Mouse (Mus musculus) hindbrain, embryonic 13.5 days (tissue): ENCODE measurements around the gene Gpld1. TPM values are rescaled to one million over a fixed set of nuclear protein-coding genes. Genes with fewer than 3 reads are reported as not detected.
"Not testable (repeated sequence)": the region's sequence is repeated elsewhere in the genome, so short reads cannot be mapped to it uniquely, and the experiment has no call there.

Experiments
- ATAC-seq: fragments of 200-750 bp; cut with Nextera tagmentation; 2 replicates; pipeline ENCODE4 v1.8.0; 2017; ENCODE audit warnings: moderate TSS enrichment; ENCODE audit not compliant: low FRiP score
- H3K27ac ChIP-seq: fragments of 300-500 bp; sonication (generic); 2 replicates; pipeline ENCODE4 v1.5.1; 2015; ENCODE audit warnings: inconsistent platforms, mild to moderate bottlenecking, moderate library complexity
- H3K27me3 ChIP-seq: fragments of 300-500 bp; sonication (generic); 2 replicates; pipeline ENCODE4 v1.6.1; 2015; ENCODE audit warnings: mild to moderate bottlenecking, inconsistent platforms
- H3K36me3 ChIP-seq: fragments of 300-500 bp; sonication (generic); 2 replicates; pipeline ENCODE4 v1.6.1; 2015; ENCODE audit warnings: mild to moderate bottlenecking, inconsistent platforms
- H3K4me1 ChIP-seq: fragments of 300-500 bp; sonication (generic); replicated peaks from 2 replicates; pipeline ENCODE4 v1.6.1; 2015; ENCODE audit warnings: inconsistent platforms
- H3K4me2 ChIP-seq: fragments of 300-500 bp; sonication (generic); 2 replicates; pipeline ENCODE4 v1.6.1; 2015; ENCODE audit warnings: inconsistent platforms, mild to moderate bottlenecking, moderate library complexity
- H3K4me3 ChIP-seq: fragments of 300-500 bp; sonication (generic); 2 replicates; pipeline ENCODE4 v1.5.1; 2015; ENCODE audit warnings: mild to moderate bottlenecking, inconsistent platforms
- H3K9ac ChIP-seq: fragments of 300-500 bp; sonication (generic); 2 replicates; pipeline ENCODE4 v1.6.1; 2015; ENCODE audit warnings: mild to moderate bottlenecking, inconsistent platforms
- H3K9me3 ChIP-seq: fragments of 300-500 bp; sonication (generic); 2 replicates; pipeline ENCODE4 v1.6.1; 2016; ENCODE audit warnings: inconsistent platforms
- WGBS: fragments of 180-500 bp; shearing (Covaris S2); methylation state at CpG from one replicate; pipeline ENCODE4 v1.1.7; 2015; 5-methylcytosine and 5-hydroxymethylcytosine counted together
- polyA plus RNA-seq: library from polyadenylated mRNA; unstranded; fragments of >200 nt; fragmentation: Nextera tagmentation; extraction: Ambion mirVana; gene quantifications from 2 replicates; pipeline ENCODE4 v1.2.1, GENCODE M21; 2015

The Gpld1 gene
- polyA plus RNA-seq, 1 experiment from 2014 or later: 1.3 TPM

- 65% methylated on average over 11 of the region's 11 CpGs for WGBS
- ATAC-seq: no peak
- no peak overlapping the region for H3K4me2 ChIP-seq
- H3K9ac ChIP-seq: no peak overlapping the region
- H3K27ac ChIP-seq: no peak overlapping the region
- no peaks in the 10 kb centered on the region for H3K9me3 ChIP-seq
- no peak overlapping the region for H3K4me3 ChIP-seq
- no peaks in the 10 kb centered on the region; the same call in 1 of the 2 replicates for H3K27me3 ChIP-seq
- no peaks in the 10 kb centered on the region for H3K36me3 ChIP-seq
- no peaks in the 10 kb centered on the region for H3K4me1 ChIP-seq
These were observed 12.1 kb downstream of the Gpld1 start for GRCm38 (mm10) chr13:24955091-24955490.

- 20% methylated on average over 10 of the region's 10 CpGs for WGBS
- no peak overlapping the region for H3K4me2 ChIP-seq
- H3K27me3 ChIP-seq: no peaks in the 10 kb centered on the region; the same call in 1 of the 2 replicates
- H3K36me3 ChIP-seq: no peaks in the 10 kb centered on the region
- H3K9me3 ChIP-seq: no peaks in the 10 kb centered on the region
- no peak overlapping the region for H3K4me3 ChIP-seq
- no peak for ATAC-seq
- H3K27ac ChIP-seq: no peak overlapping the region
- no peaks in the 10 kb centered on the region for H3K4me1 ChIP-seq
- H3K9ac ChIP-seq: no peak overlapping the region
These were observed 12.5 kb downstream of the Gpld1 start for GRCm38 (mm10) chr13:24955500-24955899.

- Histone ChIP-seq H3K27me3 (no peaks in the 10 kb centered on the region), H3K4me1 (no peaks in the 10 kb centered on the region), H3K27ac (no peak overlapping the region), H3K9me3 (no peaks in the 10 kb centered on the region), H3K9ac (no peak overlapping the region), H3K4me3 (no peak overlapping the region), H3K36me3 (no peaks in the 10 kb centered on the region), H3K4me2 (no peak overlapping the region)
- no peak for ATAC-seq
- WGBS: 94% methylated on average over 11 of the region's 11 CpGs
These were observed 15.7 kb downstream of the Gpld1 start for GRCm38 (mm10) chr13:24958671-24959070.

- Histone ChIP-seq H3K27ac (no peak overlapping the region), H3K36me3 (no peaks in the 10 kb centered on the region), H3K4me1 (peaks cover under 1% of the 10 kb centered on the region; the same call in 1 of the 2 replicates), H3K27me3 (no peaks in the 10 kb centered on the region), H3K4me2 (no peak overlapping the region), H3K9me3 (no peaks in the 10 kb centered on the region), H3K4me3 (no peak overlapping the region), H3K9ac (no peak overlapping the region)
- 82% methylated on average over 3 of the region's 3 CpGs for WGBS
- ATAC-seq: no peak
These were observed 17.1 kb downstream of the Gpld1 start for GRCm38 (mm10) chr13:24960084-24960483.

- Histone ChIP-seq H3K36me3 (no peaks in the 10 kb centered on the region), H3K4me1 (peaks cover 12% of the 10 kb centered on the region), H3K27ac (no peak overlapping the region), H3K4me3 (no peak overlapping the region), H3K27me3 (0 out of 2 replicates have a peak, but pooled peaks cover 4% of the 10 kb centered on the region), H3K9me3 (no peaks in the 10 kb centered on the region), H3K4me2 (no peak overlapping the region), H3K9ac (no peak overlapping the region)
- no peak for ATAC-seq
- WGBS: 90% methylated on average over 8 of the region's 8 CpGs
These were observed 19.2 kb downstream of the Gpld1 start for GRCm38 (mm10) chr13:24962119-24962518.

- Histone ChIP-seq H3K4me1 (peaks cover 12% of the 10 kb centered on the region), H3K9ac (peak overlapping the region; percentile 49; the same call in 1 of the 2 replicates), H3K27me3 (0 out of 2 replicates have a peak, but pooled peaks cover 4% of the 10 kb centered on the region), H3K27ac (no peak overlapping the region), H3K4me3 (peak overlapping the region; percentile 24), H3K4me2 (peak overlapping the region; percentile 49), H3K36me3 (no peaks in the 10 kb centered on the region), H3K9me3 (no peaks in the 10 kb centered on the region)
- 0 out of 2 replicates have a peak, but pooled peaks have one; percentile 49 for ATAC-seq
- WGBS: 27% methylated on average over 15 of the region's 15 CpGs
These were observed 22.3 kb downstream of the Gpld1 start for GRCm38 (mm10) chr13:24965130-24965845.

GRCm38 (mm10) chr13:24965846-24966201, 22.9 kb downstream of the Gpld1 start:
- H3K27ac ChIP-seq: no peak overlapping the region
- H3K9me3 ChIP-seq: no peaks in the 10 kb centered on the region
- peak overlapping the region; percentile 49 for H3K4me2 ChIP-seq
- peak; percentile 24; the same call in 1 of the 2 replicates for ATAC-seq
- peak overlapping the region; percentile 49; the same call in 1 of the 2 replicates for H3K9ac ChIP-seq
- no peaks in the 10 kb centered on the region for H3K36me3 ChIP-seq
- H3K27me3 ChIP-seq: 0 out of 2 replicates have a peak, but pooled peaks cover 4% of the 10 kb centered on the region
- peak overlapping the region; percentile 24 for H3K4me3 ChIP-seq
- H3K4me1 ChIP-seq: peaks cover 12% of the 10 kb centered on the region
- WGBS: 36% methylated on average over 5 of the region's 5 CpGs

- not testable (repeated sequence) for H3K27me3 ChIP-seq, H3K36me3 ChIP-seq, H3K9me3 ChIP-seq, H3K4me3 ChIP-seq, H3K4me1 ChIP-seq, H3K9ac ChIP-seq, H3K27ac ChIP-seq, ATAC-seq, H3K4me2 ChIP-seq
- 85% methylated on average over 3 of the region's 3 CpGs for WGBS
These were observed 28.8 kb downstream of the Gpld1 start for GRCm38 (mm10) chr13:24971776-24972175.

GRCm38 (mm10) chr13:24976384-24976783, 33.4 kb downstream of the Gpld1 start:
- ATAC-seq: peak; percentile 54; the same call in 1 of the 2 replicates
- Histone ChIP-seq H3K4me1 (no peaks in the 10 kb centered on the region), H3K4me2 (no peak overlapping the region), H3K27me3 (no peaks in the 10 kb centered on the region), H3K9ac (no peak overlapping the region), H3K4me3 (no peak overlapping the region), H3K36me3 (no peaks in the 10 kb centered on the region), H3K9me3 (no peaks in the 10 kb centered on the region), H3K27ac (no peak overlapping the region)
- 52% methylated on average over 4 of the region's 4 CpGs for WGBS

- no peaks in the 10 kb centered on the region for H3K9me3 ChIP-seq
- no peak overlapping the region for H3K27ac ChIP-seq
- no peaks in the 10 kb centered on the region for H3K4me1 ChIP-seq
- no peak overlapping the region for H3K4me2 ChIP-seq
- no peaks in the 10 kb centered on the region for H3K27me3 ChIP-seq
- ATAC-seq: no peak
- H3K9ac ChIP-seq: no peak overlapping the region
- 86% methylated on average over 5 of the region's 5 CpGs for WGBS
- peaks cover 9% of the 10 kb centered on the region; the same call in 1 of the 2 replicates for H3K36me3 ChIP-seq
- no peak overlapping the region for H3K4me3 ChIP-seq
These were observed 34.9 kb downstream of the Gpld1 start for GRCm38 (mm10) chr13:24977820-24978342.

GRCm38 (mm10) chr13:24981031-24981430, 38.1 kb downstream of the Gpld1 start:
- H3K27ac ChIP-seq: no peak overlapping the region
- H3K27me3 ChIP-seq: no peaks in the 10 kb centered on the region
- H3K9me3 ChIP-seq: no peaks in the 10 kb centered on the region
- no peak overlapping the region for H3K4me2 ChIP-seq
- H3K4me3 ChIP-seq: no peak overlapping the region
- peaks cover 13% of the 10 kb centered on the region for H3K36me3 ChIP-seq
- no peak overlapping the region for H3K9ac ChIP-seq
- 92% methylated on average over 6 of the region's 6 CpGs for WGBS
- no peaks in the 10 kb centered on the region for H3K4me1 ChIP-seq
- no peak for ATAC-seq

- Histone ChIP-seq H3K9ac (no peak overlapping the region), H3K4me1 (no peaks in the 10 kb centered on the region), H3K27ac (no peak overlapping the region), H3K9me3 (no peaks in the 10 kb centered on the region), H3K27me3 (no peaks in the 10 kb centered on the region), H3K36me3 (peaks cover 29% of the 10 kb centered on the region), H3K4me2 (no peak overlapping the region), H3K4me3 (no peak overlapping the region)
- no peak; the same call in 1 of the 2 replicates for ATAC-seq
- WGBS: 41% methylated on average over 2 of the region's 2 CpGs
These were observed 42.5 kb downstream of the Gpld1 start for GRCm38 (mm10) chr13:24985435-24985834.

GRCm38 (mm10) chr13:24988391-24988790, 45.4 kb downstream of the Gpld1 start:
- H3K9ac ChIP-seq: no peak overlapping the region
- peak; percentile 81 for ATAC-seq
- no peaks in the 10 kb centered on the region for H3K4me1 ChIP-seq
- no peaks in the 10 kb centered on the region for H3K27me3 ChIP-seq
- peaks cover 44% of the 10 kb centered on the region for H3K36me3 ChIP-seq
- 43% methylated on average over 7 of the region's 7 CpGs for WGBS
- H3K9me3 ChIP-seq: no peaks in the 10 kb centered on the region
- no peak overlapping the region for H3K4me2 ChIP-seq
- no peak overlapping the region for H3K4me3 ChIP-seq
- H3K27ac ChIP-seq: no peak overlapping the region
